ENCODE assay signal across 14 mouse cellular contexts in the genomic region with DNA sequence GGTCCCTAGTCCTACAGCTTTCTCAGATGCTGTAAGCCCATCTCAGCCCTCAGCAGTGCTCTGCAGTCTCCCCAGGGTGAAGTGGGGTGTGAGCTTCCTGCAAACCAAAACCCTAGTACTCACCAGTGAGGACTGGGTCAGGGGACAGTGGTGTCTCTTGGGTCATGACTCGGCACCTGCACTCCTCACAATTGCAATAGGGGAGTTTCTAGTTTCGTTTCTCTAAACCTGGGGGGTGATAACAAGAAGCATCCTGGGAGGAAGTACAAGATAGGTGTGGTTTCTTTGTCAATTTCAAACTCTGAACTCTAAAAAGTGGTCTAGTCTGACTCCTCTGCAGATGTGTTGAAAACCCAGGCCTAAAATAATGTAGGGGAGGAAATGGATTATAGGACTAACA. TPM values are rescaled to one million over a fixed set of nuclear protein-coding genes. Genes with fewer than 3 reads are reported as not detected.
DNase-seq lines count a peak whose midpoint lies in the region; TF ChIP-seq lines count a peak whose summit lies in the region.
"Had no signal": no experiment of that assay in that cellular context is flagged by ENCODE, and none has a peak within 500 bp of the region (broad histone marks: within the 10 kb centered on the region; RNA-seq: fewer than 3 reads in every experiment).

No protein-coding gene starts in this region.

- 0 out of 4 replicates have a peak overlapping the region, but pooled peaks of 1 of the 2 experiments have one; percentile 27 for H3K4me3 ChIP-seq in MEL (ENCODE audit: control insufficient read depth in 1 of 2, insufficient read depth in 1 of 2, low read depth in 2 of 2, low read length in 2 of 2)
- peak overlapping the region; percentile 64 for H3K4me3 ChIP-seq in megakaryocyte, embryonic 14.5 days (replicated peaks)
- H3K4me3 ChIP-seq: embryonic facial prominence, embryonic 10.5 days; hindbrain, embryonic 12.5 days had no signal

- no peak for TF ChIP-seq CTCF in MEL (IDR thresholded peaks at IDR 0.05 in 2 of 3, conservative IDR thresholded peaks at IDR 0.05 in 1 of 3; ENCODE audit: control insufficient read depth in 1 of 3, insufficient read depth in 1 of 3, low read depth in 2 of 3, low read length in 3 of 3, poor library complexity in 1 of 3, severe bottlenecking in 1 of 3)

- no peak for TF ChIP-seq RAD21 in MEL (IDR thresholded peaks at IDR 0.05; ENCODE audit: low read depth, low read length)

- no peaks in the 10 kb centered on the region for H3K9me3 ChIP-seq in MEL (replicated peaks; ENCODE audit: insufficient read depth, low read length)
- no peaks in the 10 kb centered on the region for H3K9me3 ChIP-seq in megakaryocyte, embryonic 14.5 days
- H3K9me3 ChIP-seq: embryonic facial prominence, embryonic 10.5 days; hindbrain, embryonic 12.5 days had no signal

- no peak overlapping the region for H3K9ac ChIP-seq in MEL (ENCODE audit: control insufficient read depth, low read depth, low read length, poor library complexity, severe bottlenecking)
- H3K9ac ChIP-seq: hindbrain, embryonic 12.5 days had no signal

- no peaks in the 10 kb centered on the region for H3K27me3 ChIP-seq in MEL (ENCODE audit: control insufficient read depth in 1 of 2, insufficient read depth in 2 of 2, low read length in 2 of 2)
- no peaks in the 10 kb centered on the region for H3K27me3 ChIP-seq in megakaryocyte, embryonic 14.5 days (replicated peaks)
- H3K27me3 ChIP-seq: hindbrain, embryonic 12.5 days; Patski had no signal

- no peak overlapping the region; the same call in 1 of the 2 replicates for H3K27ac ChIP-seq in MEL (ENCODE audit: control insufficient read depth, low read depth, low read length)
- H3K27ac ChIP-seq: embryonic facial prominence, embryonic 10.5 days; hindbrain, embryonic 12.5 days had no signal

- DNase-seq in CD4-positive helper T cell, adult 2 months (ENCODE audit: low read depth, low spot score), result peak; percentile 50
- peak; percentile 50 for DNase-seq in MEL (ENCODE audit: low read depth, low spot score)
- DNase-seq in spleen, postnatal 4 days (ENCODE audit: low spot score in 2 of 2), result peak; percentile 42 to 70
- no peak for DNase-seq in embryo, embryonic 10 days (ENCODE audit: low spot score)
- DNase-seq in adrenal gland, postnatal 25 days, result no peak
- DNase-seq in right cerebral cortex, adult 2 months (ENCODE audit: low spot score in 2 of 2), result no peak
- DNase-seq: kidney, postnatal 25 days; retina, postnatal 1 day had no signal

- TF ChIP-seq EP300 in MEL (IDR thresholded peaks at IDR 0.05; ENCODE audit: low read depth in 1 of 2, low read length in 2 of 2), result 0 out of 4 replicates have a peak, but pooled peaks of 1 of the 2 experiments have one; percentile 6

- no peaks in the 10 kb centered on the region; a peak in 1 of 4 replicates for H3K36me3 ChIP-seq in MEL (ENCODE audit: control insufficient read depth in 1 of 2, insufficient read depth in 2 of 2, low read length in 2 of 2)
- H3K36me3 ChIP-seq in megakaryocyte, embryonic 14.5 days (replicated peaks; ENCODE audit: low read length), result peaks cover 52% of the 10 kb centered on the region
- H3K36me3 ChIP-seq: hindbrain, embryonic 12.5 days had no signal

- H3K79me2 ChIP-seq in MEL (ENCODE audit: control insufficient read depth, insufficient read depth, low read length, poor library complexity), result no peaks in the 10 kb centered on the region

- TF ChIP-seq POLR2A in MEL (IDR thresholded peaks at IDR 0.05; ENCODE audit: control insufficient read depth in 1 of 2, insufficient read depth in 1 of 2, low read depth in 1 of 2, low read length in 2 of 2, poor library complexity in 1 of 2), result no peak

- no peaks in the 10 kb centered on the region for H3K4me1 ChIP-seq in MEL (ENCODE audit: control insufficient read depth in 1 of 2, insufficient read depth in 2 of 2, low read length in 2 of 2)
- H3K4me1 ChIP-seq in megakaryocyte, embryonic 14.5 days, result peaks cover 10% of the 10 kb centered on the region
- H3K4me1 ChIP-seq: embryonic facial prominence, embryonic 10.5 days; hindbrain, embryonic 12.5 days had no signal

TF ChIP-seq in MEL, 35 proteins besides CTCF, POLR2A, EP300 and RAD21:
- TF ChIP-seq HCFC1 (IDR thresholded peaks at IDR 0.05; ENCODE audit: low read depth, low read length) (no peak), GATA1 (IDR thresholded peaks at IDR 0.05; ENCODE audit: low read depth, low read length) (0 out of 2 replicates have a peak, but pooled peaks have one; percentile 8)

RNA-seq across cellular contexts. Expression of a gene that starts 1.8 kb away (rescaled TPM):
- total RNA-seq in MEL (2012; rRNA removed), result 0.92 and 1.0 TPM in 2 replicates
- 1 to 10 TPM in 1 of 2 experiments, not detected in 1; 1.2 TPM for polyA plus RNA-seq in MEL (2012; ENCODE audit: insufficient read depth in 1 of 2, insufficient read length in 2 of 2, low read depth in 1 of 2, low replicate concordance in 2 of 2, missing spikeins in 1 of 2)
- not detected in 2 replicates for polyA plus RNA-seq in megakaryocyte, embryonic 14.5 days (2012; ENCODE audit: insufficient read depth, low replicate concordance)
- 0.82 and 1.7 TPM in 2 replicates for total RNA-seq in adrenal gland, postnatal 25 days (2021)

RNA-seq across cellular contexts. Expression of a gene that starts 31.7 kb away (rescaled TPM):
- total RNA-seq in MEL (2012; rRNA removed), result 5.6 and 6.2 TPM in 2 replicates
- polyA plus RNA-seq in MEL (2012; ENCODE audit: insufficient read depth in 1 of 2, insufficient read length in 2 of 2, low read depth in 1 of 2, low replicate concordance in 2 of 2, missing spikeins in 1 of 2), result 10 to 100 TPM in 1 of 2 experiments, not detected in 1; 19.5 TPM
- 0.09 and 1.4 TPM in 2 replicates for polyA plus RNA-seq in megakaryocyte, embryonic 14.5 days (2012; ENCODE audit: insufficient read depth, low replicate concordance)
- 3.9 and 6.1 TPM in 2 replicates for total RNA-seq in adrenal gland, postnatal 25 days (2021)

RNA-seq across cellular contexts. Expression of a gene that starts 43.7 kb away (rescaled TPM):
- total RNA-seq in MEL (2012; rRNA removed), result 18.3 and 20.2 TPM in 2 replicates
- polyA plus RNA-seq in MEL (2012; ENCODE audit: insufficient read depth in 1 of 2, insufficient read length in 2 of 2, low read depth in 1 of 2, low replicate concordance in 2 of 2, missing spikeins in 1 of 2), result 10 to 100 TPM in 1 of 2 experiments, not detected in 1; 10.8 TPM
- polyA plus RNA-seq in megakaryocyte, embryonic 14.5 days (2012; ENCODE audit: insufficient read depth, low replicate concordance), result 1.4 TPM in 1 of 2 replicates, not detected in the other
- 7.3 and 9.7 TPM in 2 replicates for total RNA-seq in adrenal gland, postnatal 25 days (2021)

RNA-seq across cellular contexts. Expression of a gene that starts 43.8 kb away (rescaled TPM):
- total RNA-seq in MEL (2012; rRNA removed), result 22.6 and 24.2 TPM in 2 replicates
- 10 to 100 TPM in 1 of 2 experiments, not detected in 1; 34.0 TPM for polyA plus RNA-seq in MEL (2012; ENCODE audit: insufficient read depth in 1 of 2, insufficient read length in 2 of 2, low read depth in 1 of 2, low replicate concordance in 2 of 2, missing spikeins in 1 of 2)
- 2.5 TPM in 1 of 2 replicates, not detected in the other for polyA plus RNA-seq in megakaryocyte, embryonic 14.5 days (2012; ENCODE audit: insufficient read depth, low replicate concordance)
- 31.8 and 37.9 TPM in 2 replicates for total RNA-seq in adrenal gland, postnatal 25 days (2021)

RNA-seq across cellular contexts. Expression of a gene that starts 55.8 kb away (rescaled TPM):
- not detected in 2 replicates for total RNA-seq in MEL (2012; rRNA removed)
- polyA plus RNA-seq in MEL (2012; ENCODE audit: insufficient read depth in 1 of 2, insufficient read length in 2 of 2, low read depth in 1 of 2, low replicate concordance in 2 of 2, missing spikeins in 1 of 2), result under 1 TPM in 1 of 2 experiments, not detected in 1; 0.35 TPM
- polyA plus RNA-seq in megakaryocyte, embryonic 14.5 days (2012; ENCODE audit: insufficient read depth, low replicate concordance), result 1.7 TPM in 1 of 2 replicates, not detected in the other
- 2.4 TPM in 1 of 2 replicates, not detected in the other for total RNA-seq in adrenal gland, postnatal 25 days (2021)
- total RNA-seq: left cerebral cortex, postnatal 10 days had no signal
- polyA plus RNA-seq: hindbrain, embryonic 12.5 days; midbrain, embryonic 16.5 days had no signal

Comparison
In these comparisons a context has a peak if more than half of its experiments do, and no peak if none do; other contexts are left out.
1. DNase-seq: peak in CD4-positive helper T cell, adult 2 months (single experiment), MEL (single experiment) and spleen, postnatal 4 days (2 of 2); none in embryo, embryonic 10 days (single experiment), adrenal gland, postnatal 25 days (single experiment) and right cerebral cortex, adult 2 months (0 of 2).